Mouse (Mus musculus) lung, postnatal 0 days (tissue): ENCODE measurements around the gene Capn8.
"Not testable (repeated sequence)": the region's sequence is repeated elsewhere in the genome, so short reads cannot be mapped to it uniquely, and the experiment has no call there.

Experiments used
- CTCF ChIP-seq: IDR thresholded peaks from 2 replicates; pipeline ENCODE4 v1.5.1; 2016; ENCODE audit warnings: antibody characterized with exemption, mild to moderate bottlenecking
- EP300 ChIP-seq: IDR thresholded peaks from 2 replicates; pipeline ENCODE4 v1.6.1; 2016; ENCODE audit warnings: antibody characterized with exemption, mild to moderate bottlenecking, control low read depth

- TF ChIP-seq CTCF, EP300: not testable (repeated sequence)
Measured at GRCm38 (mm10) chr1:182644418-182644817, 79.6 kb downstream of the Capn8 start.
